Mouse (Mus musculus): ENCODE data around the gene Rcc2.

Rcc2 gene

GRCm38 (mm10) chr4:140700269-140701018, at the start of gene Rcc2:
Gene Rcc2, plus strand, starts transcription at chr4:140700541.
- in situ Hi-C loops (cut with MboI, MseI): loop anchor here (10.0 to 25.0 kb wide), 2 partner anchors 1263 to 1506 kb away; partner anchors contain the start of gene Capzb

GRCm38 (mm10) chr4:140653835-140654583, 46.3 kb upstream of the Rcc2 start:
- in situ Hi-C loops (cut with MboI, MseI): no loop called here

GRCm38 (mm10) chr4:140654798-140655197, 45.5 kb upstream of the Rcc2 start:
- in situ Hi-C loops (cut with MboI, MseI): no loop called here

GRCm38 (mm10) chr4:140656529-140656928, 43.8 kb upstream of the Rcc2 start:
- in situ Hi-C loops (cut with MboI, MseI): no loop called here

GRCm38 (mm10) chr4:140657681-140658575, 42.4 kb upstream of the Rcc2 start:
- in situ Hi-C loops (cut with MboI, MseI): no loop called here

- in situ Hi-C loops (cut with MboI, MseI): no loop called here
These were observed 38.8 kb upstream of the Rcc2 start for GRCm38 (mm10) chr4:140661406-140662022.

- in situ Hi-C loops (cut with MboI, MseI): no loop called here
These were observed 37.9 kb upstream of the Rcc2 start for GRCm38 (mm10) chr4:140662453-140662852.

GRCm38 (mm10) chr4:140662882-140663585, 37.3 kb upstream of the Rcc2 start:
- in situ Hi-C loops (cut with MboI, MseI): no loop called here

GRCm38 (mm10) chr4:140665053-140665452, 35.3 kb upstream of the Rcc2 start:
- in situ Hi-C loops (cut with MboI, MseI): no loop called here

- in situ Hi-C loops (cut with MboI, MseI): no loop called here
These were observed 34.6 kb upstream of the Rcc2 start, which contains the start of gene Arhgef10l for GRCm38 (mm10) chr4:140665760-140666159. Gene Arhgef10l, minus strand, starts transcription at chr4:140666012.

GRCm38 (mm10) chr4:140667802-140668201, 32.5 kb upstream of the Rcc2 start:
- in situ Hi-C loops (cut with MboI, MseI): no loop called here

- in situ Hi-C loops (cut with MboI, MseI): no loop called here
These were observed 26.6 kb upstream of the Rcc2 start for GRCm38 (mm10) chr4:140673527-140674264.

GRCm38 (mm10) chr4:140674345-140674926, 25.9 kb upstream of the Rcc2 start:
- in situ Hi-C loops (cut with MboI, MseI): no loop called here

- in situ Hi-C loops (cut with MboI, MseI): loop anchor here (5.0 kb wide), 3 partner anchors 33 to 122 kb away; no protein-coding TSS in a partner anchor
These were observed 21.3 kb upstream of the Rcc2 start for GRCm38 (mm10) chr4:140679038-140679437.

GRCm38 (mm10) chr4:140679723-140680380, 20.5 kb upstream of the Rcc2 start:
- in situ Hi-C loops (cut with MboI, MseI): loop anchor here (5.0 kb wide), 3 partner anchors 32 to 123 kb away; no protein-coding TSS in a partner anchor

- in situ Hi-C loops (cut with MboI, MseI): no loop called here
These were observed 19.5 kb upstream of the Rcc2 start for GRCm38 (mm10) chr4:140680731-140681397.

GRCm38 (mm10) chr4:140683608-140684007, 16.7 kb upstream of the Rcc2 start:
- in situ Hi-C loops (cut with MboI, MseI): no loop called here

- in situ Hi-C loops (cut with MboI, MseI): no loop called here
These were observed 16.0 kb upstream of the Rcc2 start for GRCm38 (mm10) chr4:140684141-140684871.

Measured in regulatory T cell (primary cell).